Mouse (Mus musculus): ENCODE results near the gene Zfp84.

The Zfp84 gene

DNA sequence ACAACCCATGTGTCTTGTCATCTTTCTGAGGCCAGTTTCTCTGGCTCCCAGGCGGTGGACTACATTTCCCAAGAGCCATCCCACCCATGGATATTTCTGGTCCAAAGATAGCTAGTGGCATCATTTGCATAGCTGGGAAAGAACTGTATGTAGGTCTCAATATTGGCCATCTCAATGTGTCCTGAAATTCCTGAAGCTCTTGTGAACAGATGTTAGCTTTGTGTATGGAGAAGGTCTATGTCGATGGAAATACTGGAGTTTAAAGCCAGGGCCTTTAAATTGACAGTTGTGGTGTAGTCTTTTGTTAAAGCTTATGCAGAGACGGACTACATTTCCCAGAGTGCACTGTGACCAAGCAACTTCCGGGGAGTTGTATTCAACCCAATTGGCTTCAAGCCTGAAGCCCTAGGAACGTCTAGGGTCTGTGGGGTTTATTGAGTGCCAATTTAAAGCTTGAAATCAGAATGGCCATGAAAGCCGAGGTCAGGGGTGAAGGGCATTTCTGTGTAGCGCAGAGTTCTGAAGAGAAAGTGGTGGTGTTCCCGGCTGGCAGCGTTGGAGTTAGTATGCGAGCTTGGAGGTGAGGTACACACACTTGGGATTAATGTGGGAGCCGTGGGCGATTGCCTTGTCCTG lies 50.4 kb downstream of the Zfp84 start:
- DNase-seq: peak; percentile 69

DNA sequence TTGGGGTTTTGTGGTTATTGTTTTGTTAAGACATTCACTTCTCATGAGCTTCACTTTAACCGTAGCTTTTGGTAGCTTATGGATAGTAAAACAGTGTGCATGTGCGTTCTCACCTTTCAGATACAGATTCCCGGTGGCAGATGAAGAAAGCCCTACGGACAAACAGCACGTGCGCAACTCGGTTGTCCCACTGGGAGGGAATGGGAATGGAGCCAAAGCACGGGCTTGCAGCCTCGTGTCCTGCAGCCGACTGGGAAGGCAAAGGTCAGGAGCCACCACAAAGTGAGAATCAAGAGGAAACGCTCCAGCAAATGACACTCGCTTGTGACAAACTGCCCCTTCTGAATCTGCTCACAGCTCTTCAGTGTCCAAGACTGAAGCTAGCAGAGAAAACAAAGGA lies 59.6 kb downstream of the Zfp84 start:
- DNase-seq: no peak
